Mouse (Mus musculus) midbrain, postnatal 0 days (tissue): ENCODE measurements around the gene Nup188. TPM values are rescaled to one million over a fixed set of nuclear protein-coding genes. Genes with fewer than 3 reads are reported as not detected.

Experiments used
- ATAC-seq: fragments of 200-750 bp; cut with Nextera tagmentation; 2 replicates; pipeline ENCODE4 v1.8.0; 2017; ENCODE audit warnings: moderate number of reproducible peaks, mild to moderate bottlenecking, moderate TSS enrichment, moderate library complexity; ENCODE audit not compliant: low FRiP score
- DNase-seq: peaks from one replicate; pipeline ENCODE4 v3.0.0-alpha.2; 2015; ENCODE audit warnings: low spot score
- H3K27ac ChIP-seq: fragments of 300-500 bp; sonication (generic); 2 replicates; pipeline ENCODE4 v1.5.1; 2014; ENCODE audit warnings: low read depth, mild to moderate bottlenecking, low read length, mixed read lengths
- H3K27me3 ChIP-seq: fragments of 300-500 bp; sonication (generic); 2 replicates; pipeline ENCODE4 v1.6.1; 2014; ENCODE audit warnings: low read length, control low read depth, mixed read lengths; ENCODE audit not compliant: insufficient read depth
- H3K36me3 ChIP-seq: fragments of 300-500 bp; sonication (generic); 2 replicates; pipeline ENCODE4 v1.6.1; 2014; ENCODE audit warnings: low read length, control low read depth, mixed read lengths; ENCODE audit not compliant: insufficient read depth
- H3K4me1 ChIP-seq: fragments of 300-500 bp; sonication (generic); 2 replicates; pipeline ENCODE4 v1.6.1; 2014; ENCODE audit warnings: mild to moderate bottlenecking, control low read depth, antibody characterized with exemption, low read length, mixed read lengths; ENCODE audit not compliant: insufficient read depth
- H3K4me2 ChIP-seq: fragments of 300-500 bp; sonication (generic); 2 replicates; pipeline ENCODE4 v1.6.1; 2014; ENCODE audit warnings: low read depth, mild to moderate bottlenecking, low read length, mixed read lengths; ENCODE audit not compliant: poor library complexity, severe bottlenecking
- H3K4me3 ChIP-seq: fragments of 300-500 bp; sonication (generic); 2 replicates; pipeline ENCODE4 v1.5.1; 2014; ENCODE audit warnings: low read depth, mild to moderate bottlenecking, low read length, moderate library complexity
- H3K9ac ChIP-seq: fragments of 300-500 bp; sonication (generic); replicated peaks from 2 replicates; pipeline ENCODE4 v1.6.1; 2014; ENCODE audit warnings: mild to moderate bottlenecking, low read length, moderate library complexity, mixed read lengths; ENCODE audit not compliant: poor library complexity, severe bottlenecking
- H3K9me3 ChIP-seq: fragments of 300-500 bp; sonication (generic); 2 replicates; pipeline ENCODE4 v1.6.1; 2016; ENCODE audit warnings: low read length, control low read depth
- CTCF ChIP-seq: IDR thresholded peaks from 2 replicates; pipeline ENCODE4 v1.5.1; 2016; ENCODE audit warnings: antibody characterized with exemption, mild to moderate bottlenecking
- WGBS: fragments of 180-500 bp; shearing (Covaris S2); extraction: QIAGEN DNeasy Blood & Tissue Kit; methylation state at CpG from one replicate; pipeline ENCODE4 v1.1.7; 2014; 5-methylcytosine and 5-hydroxymethylcytosine counted together
- polyA plus RNA-seq: library from polyadenylated mRNA; unstranded; fragments of >200 nt; fragmentation: Nextera tagmentation; extraction: Ambion mirVana; gene quantifications from 2 replicates; pipeline ENCODE4 v1.2.1, GENCODE M21; 2015
- total RNA-seq: library from RNA; depleted of rRNA; stranded (reverse); fragments of >200 nt; gene quantifications from 2 replicates; pipeline ENCODE4 v1.2.3, GENCODE M21; 2014

Gene Nup188
- total and polyA plus RNA-seq, 2 experiments from 2014 or later: 12.2 to 29.5 TPM

DNA sequence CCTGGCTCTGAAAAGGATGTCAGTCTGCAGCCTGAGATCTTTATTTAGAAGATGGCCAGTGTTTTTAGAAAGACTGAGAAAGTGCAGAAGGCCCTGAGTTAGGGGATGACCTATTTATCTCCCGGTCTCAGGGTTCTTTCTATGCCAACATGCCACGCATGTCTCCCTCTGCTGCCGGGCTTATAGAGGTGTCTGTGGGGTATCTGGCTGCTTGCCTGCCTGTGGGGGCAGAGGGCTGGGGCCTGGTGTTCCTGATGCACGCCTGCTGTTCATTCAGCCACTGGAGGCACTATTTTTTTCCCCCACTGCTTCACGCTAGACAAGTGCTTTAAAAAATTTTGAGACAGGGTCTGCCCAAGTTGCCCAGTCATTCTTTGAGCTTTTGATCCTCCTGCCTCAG, 80.0 kb downstream of the Nup188 start:
- WGBS: 63% methylated on average over 5 of the region's 5 CpGs
- H3K4me3 ChIP-seq: no peak overlapping the region
- H3K9ac ChIP-seq: no peak overlapping the region
- H3K9me3 ChIP-seq: no peaks in the 10 kb centered on the region
- H3K27me3 ChIP-seq: no peaks in the 10 kb centered on the region
- no peak overlapping the region for H3K27ac ChIP-seq
- no peak for DNase-seq
- no peak for ATAC-seq
- no peak for TF ChIP-seq CTCF
- no peak overlapping the region for H3K4me2 ChIP-seq
- peaks cover 10% of the 10 kb centered on the region; the same call in 1 of the 2 replicates for H3K4me1 ChIP-seq
- peaks cover 36% of the 10 kb centered on the region for H3K36me3 ChIP-seq

DNA sequence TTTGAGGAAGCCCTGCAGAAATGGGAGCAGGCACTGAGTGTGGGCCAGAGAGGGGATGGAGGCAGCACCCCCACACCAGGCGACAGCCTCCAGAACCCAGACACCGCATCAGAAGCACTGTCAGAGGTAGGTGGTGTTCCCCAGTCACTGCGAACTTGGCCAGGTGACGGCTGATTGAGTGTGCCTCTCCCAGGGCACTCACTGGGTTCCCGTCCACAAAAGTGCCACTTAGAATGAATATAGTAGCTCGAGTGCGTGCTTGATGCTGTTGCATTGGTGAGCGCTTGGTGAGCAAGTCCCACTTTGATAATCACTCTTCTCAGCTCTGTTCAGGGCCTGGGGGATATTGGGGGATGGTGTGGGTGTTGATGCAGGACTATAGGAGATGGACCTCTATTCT, 85.3 kb downstream of the Nup188 start:
- TF ChIP-seq CTCF: no peak
- DNase-seq: no peak
- no peak for ATAC-seq
- no peaks in the 10 kb centered on the region for H3K4me1 ChIP-seq
- H3K27me3 ChIP-seq: no peaks in the 10 kb centered on the region
- H3K4me2 ChIP-seq: no peak overlapping the region
- WGBS: 98% methylated on average over 8 of the region's 8 CpGs
- H3K36me3 ChIP-seq: peaks cover 68% of the 10 kb centered on the region
- no peak overlapping the region for H3K4me3 ChIP-seq
- H3K27ac ChIP-seq: no peak overlapping the region
- H3K9me3 ChIP-seq: no peaks in the 10 kb centered on the region
- H3K9ac ChIP-seq: no peak overlapping the region

DNA sequence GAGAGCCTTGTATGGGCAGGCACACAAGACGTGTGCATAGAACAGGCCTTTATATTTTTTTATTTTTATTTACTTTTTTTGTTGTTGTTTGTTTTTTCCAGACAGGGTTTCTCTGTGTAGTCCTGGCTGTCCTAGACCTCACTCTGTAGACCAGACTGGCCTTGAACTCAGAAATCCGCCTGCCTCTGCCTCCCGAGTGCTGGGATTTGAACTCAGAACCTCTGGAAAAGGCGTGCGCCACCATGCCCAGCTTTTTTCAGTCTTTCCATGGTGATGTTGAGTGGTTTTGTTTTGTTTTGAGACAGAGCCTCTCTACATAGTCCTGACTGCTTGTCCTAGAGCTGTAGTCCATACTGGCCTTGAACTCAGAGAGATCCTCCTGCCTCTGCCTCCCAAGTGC, 86.5 kb downstream of the Nup188 start:
- WGBS: 98% methylated on average over 5 of the region's 5 CpGs
- TF ChIP-seq CTCF: no peak
- Histone ChIP-seq H3K9me3 (no peaks in the 10 kb centered on the region), H3K9ac (no peak overlapping the region), H3K4me1 (no peaks in the 10 kb centered on the region), H3K4me2 (no peak overlapping the region), H3K27ac (no peak overlapping the region), H3K4me3 (no peak overlapping the region), H3K27me3 (no peaks in the 10 kb centered on the region), H3K36me3 (peaks cover 77% of the 10 kb centered on the region)
- DNase-seq: no peak
- no peak for ATAC-seq

DNA sequence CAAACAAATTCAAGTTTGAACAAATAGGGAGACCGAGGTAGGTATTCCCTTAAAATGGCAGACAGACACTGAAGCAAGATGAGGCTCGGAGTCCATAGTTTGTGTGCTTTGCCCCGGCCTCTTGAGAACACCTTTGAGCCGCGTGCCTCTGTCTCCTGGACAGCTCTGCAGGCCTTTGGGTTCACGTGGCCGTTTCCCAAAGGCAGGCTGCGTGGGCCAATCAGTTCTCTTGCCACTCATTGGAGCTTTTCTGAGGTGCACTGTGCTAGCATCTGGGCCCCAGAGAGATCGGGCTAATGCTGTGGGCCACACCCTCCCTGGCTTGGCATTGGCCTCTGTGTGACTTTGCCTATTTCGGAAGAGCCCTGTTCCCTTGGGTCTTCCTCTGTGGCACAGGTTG, 89.7 kb downstream of the Nup188 start:
- no peak overlapping the region for H3K4me3 ChIP-seq
- no peak for ATAC-seq
- no peak overlapping the region for H3K27ac ChIP-seq
- no peaks in the 10 kb centered on the region for H3K9me3 ChIP-seq
- no peaks in the 10 kb centered on the region for H3K4me1 ChIP-seq
- no peak overlapping the region for H3K9ac ChIP-seq
- 93% methylated on average over 10 of the region's 10 CpGs for WGBS
- TF ChIP-seq CTCF: no peak
- no peak overlapping the region for H3K4me2 ChIP-seq
- H3K36me3 ChIP-seq: peaks cover 65% of the 10 kb centered on the region
- H3K27me3 ChIP-seq: no peaks in the 10 kb centered on the region
- DNase-seq: no peak

DNA sequence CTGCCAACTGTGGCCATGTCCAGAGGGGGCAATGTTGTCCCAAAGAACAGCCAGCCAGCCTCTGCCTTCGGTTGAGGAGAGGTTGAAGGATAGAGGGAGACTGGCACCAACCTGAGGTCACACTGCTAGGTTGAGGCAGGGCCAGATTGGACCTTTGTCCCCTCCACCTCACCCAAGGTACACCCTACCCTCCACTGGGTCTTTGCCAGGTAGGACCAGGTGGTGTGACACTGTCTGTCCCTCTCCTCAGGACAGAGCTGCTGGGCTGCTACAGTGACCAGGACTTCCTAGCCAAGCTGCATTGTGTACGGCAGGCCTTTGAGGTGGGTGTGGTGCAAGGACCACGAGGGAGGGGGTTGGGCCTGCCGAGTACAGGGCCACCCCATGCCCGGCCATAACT, 91.5 kb downstream of the Nup188 start:
- H3K4me3 ChIP-seq: no peak overlapping the region
- no peak for ATAC-seq
- no peak for DNase-seq
- H3K9me3 ChIP-seq: no peaks in the 10 kb centered on the region
- no peak overlapping the region for H3K4me2 ChIP-seq
- H3K4me1 ChIP-seq: no peaks in the 10 kb centered on the region
- peaks cover 74% of the 10 kb centered on the region for H3K36me3 ChIP-seq
- H3K27ac ChIP-seq: no peak overlapping the region
- WGBS: 93% methylated on average over 5 of the region's 5 CpGs
- no peak for TF ChIP-seq CTCF
- no peak overlapping the region for H3K9ac ChIP-seq
- no peaks in the 10 kb centered on the region for H3K27me3 ChIP-seq

DNA sequence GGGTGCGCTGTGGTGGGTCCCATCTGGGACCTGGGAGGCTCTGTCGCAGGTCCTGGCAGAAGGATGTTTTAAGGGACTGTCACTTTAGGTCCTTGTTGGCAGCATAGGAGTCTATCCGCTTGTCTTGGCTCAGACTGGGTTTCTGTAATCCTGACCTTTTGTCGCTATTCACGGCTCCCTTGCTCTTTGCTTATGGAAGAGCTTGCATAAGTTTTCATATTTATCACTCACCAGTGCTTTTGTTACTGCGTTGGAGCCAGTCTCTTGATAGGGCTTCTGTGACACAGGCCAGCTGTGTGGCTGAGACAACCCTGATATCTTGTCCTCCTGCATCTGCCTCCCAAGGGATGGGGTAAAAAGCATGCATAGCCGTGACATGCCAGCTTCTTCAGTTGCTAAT, 93.1 kb downstream of the Nup188 start:
- DNase-seq (no peak), ATAC-seq (no peak)
- WGBS: 90% methylated on average over 7 of the region's 7 CpGs
- H3K4me1 ChIP-seq: no peaks in the 10 kb centered on the region
- H3K27me3 ChIP-seq: no peaks in the 10 kb centered on the region
- H3K9ac ChIP-seq: no peak overlapping the region
- no peak overlapping the region for H3K4me2 ChIP-seq
- H3K27ac ChIP-seq: no peak overlapping the region
- no peaks in the 10 kb centered on the region for H3K9me3 ChIP-seq
- H3K4me3 ChIP-seq: no peak overlapping the region
- no peak for TF ChIP-seq CTCF
- H3K36me3 ChIP-seq: peaks cover 74% of the 10 kb centered on the region
